Mouse (Mus musculus) layer of hippocampus, adult 11-12 months (tissue): ENCODE data around the gene Btd.

ENCODE experiments used
- DNase-seq: peaks from one replicate; pipeline ENCODE4 v3.0.0; 2022; ENCODE audit warnings: low spot score

Btd gene

DNA sequence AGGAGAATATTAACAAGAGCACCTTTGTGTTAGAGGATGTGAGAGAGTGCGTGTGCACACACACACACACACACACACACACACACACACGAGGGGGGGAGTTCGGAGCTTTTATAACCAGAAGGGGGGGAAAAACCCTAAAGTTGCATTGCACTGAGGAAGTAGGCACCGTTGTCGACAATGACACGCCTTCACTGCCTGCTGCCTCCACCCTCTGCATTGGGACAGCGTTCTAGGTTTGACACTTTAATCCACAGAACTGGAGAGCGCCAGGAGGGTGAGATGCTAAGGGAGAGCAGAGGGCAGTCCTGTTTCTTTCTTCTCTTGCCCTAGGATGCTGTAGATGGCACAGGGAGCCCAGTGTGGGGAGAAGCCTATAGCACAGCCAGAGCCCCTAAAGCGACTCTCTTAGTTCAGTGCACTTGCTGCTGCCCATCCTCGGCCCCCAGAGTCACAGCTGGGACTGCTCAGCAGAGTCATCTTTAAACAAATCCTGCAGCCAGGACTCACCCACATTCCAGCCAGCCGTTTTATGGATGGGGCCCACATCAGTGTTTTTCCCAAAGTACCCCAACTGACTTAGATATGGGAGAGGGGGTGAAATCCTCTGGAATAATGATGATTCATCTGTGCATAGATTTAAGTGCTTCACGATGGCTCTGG, 24.2 kb downstream of the Btd start:
- DNase-seq, result no peak

DNA sequence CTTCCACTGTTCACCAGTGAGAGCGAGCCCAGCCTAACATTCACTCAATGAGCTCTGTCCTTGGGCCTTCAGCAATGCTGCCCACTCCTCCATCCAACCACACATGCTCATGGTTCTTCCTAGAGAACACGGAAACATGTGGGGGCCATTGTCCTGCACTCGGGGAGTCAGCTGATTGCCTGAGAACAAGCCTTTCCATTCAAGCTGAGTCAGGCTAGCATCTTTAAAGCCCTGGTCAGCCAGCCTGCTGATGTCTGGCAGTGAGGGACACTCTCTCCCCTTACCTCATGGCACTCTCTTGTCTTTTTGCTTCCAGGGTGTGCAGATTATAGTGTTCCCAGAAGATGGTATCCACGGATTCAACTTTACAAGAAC, 24.7 kb downstream of the Btd start:
- peak; percentile 44 for DNase-seq

GRCm38 (mm10) chr14:31666931-31667705, 26.3 kb downstream of the Btd start:
- DNase-seq, result no peak

DNA sequence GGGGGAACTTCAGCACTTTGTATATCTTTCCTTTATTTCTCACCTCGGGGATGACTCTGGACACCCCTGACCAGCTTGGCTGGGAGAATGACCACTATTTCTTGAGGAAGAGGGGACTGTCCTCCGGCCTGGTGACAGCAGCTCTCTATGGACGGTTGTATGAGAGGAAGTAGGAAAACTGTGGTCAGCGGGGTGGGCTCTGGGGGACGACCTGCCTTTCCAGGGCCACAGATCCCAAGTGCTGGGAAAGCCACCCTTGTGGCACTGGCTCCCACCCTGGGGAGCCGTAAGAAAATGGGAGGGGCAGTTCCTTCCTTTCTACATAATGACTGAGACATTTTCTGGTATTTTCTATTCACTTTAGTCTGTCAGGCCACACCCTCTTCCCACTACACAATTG, 26.9 kb downstream of the Btd start:
- DNase-seq, result no peak

DNA sequence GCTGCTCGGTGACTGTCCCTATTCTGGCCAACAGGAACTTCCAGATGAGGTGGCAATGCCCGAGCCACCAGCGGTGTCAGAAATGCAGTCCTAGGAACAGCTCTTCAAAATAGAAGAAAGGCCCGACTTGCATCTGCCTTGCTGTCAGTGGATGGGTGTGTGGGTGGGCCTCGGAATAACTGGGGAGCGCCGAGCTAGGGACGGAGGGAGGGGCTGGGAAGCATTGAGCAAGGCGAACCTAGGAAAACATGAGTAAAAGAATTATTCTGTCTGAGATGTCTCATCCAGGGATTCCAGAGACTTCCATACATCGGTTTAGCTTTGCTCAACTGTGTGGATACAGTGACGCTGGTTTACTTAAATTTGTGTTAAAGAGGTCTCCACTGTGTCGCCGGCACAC, 27.5 kb downstream of the Btd start:
- peak; percentile 48 for DNase-seq

DNA sequence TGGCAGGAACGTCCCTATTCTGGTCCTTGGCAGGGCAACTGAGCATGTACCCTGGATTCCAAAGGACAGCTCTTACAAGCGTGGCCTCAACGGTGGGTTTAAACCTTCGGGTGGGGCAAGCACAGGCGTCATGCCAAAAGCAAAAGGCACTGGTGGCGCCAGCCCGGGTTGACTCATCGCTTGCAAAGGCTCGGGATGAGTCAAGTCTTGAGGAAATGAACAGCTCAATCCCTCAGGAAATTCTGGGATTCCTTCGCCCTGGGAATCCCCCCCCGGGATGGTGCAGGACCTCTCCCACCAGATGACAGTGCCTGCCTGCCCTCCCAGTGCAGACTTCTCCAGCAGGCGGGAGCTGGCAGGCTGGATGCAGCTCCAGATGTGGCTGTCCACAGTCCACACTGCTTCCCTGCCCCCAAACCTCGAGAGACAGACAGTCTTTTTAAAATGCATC, 28.4 kb downstream of the Btd start:
- peak; percentile 71 for DNase-seq

DNA sequence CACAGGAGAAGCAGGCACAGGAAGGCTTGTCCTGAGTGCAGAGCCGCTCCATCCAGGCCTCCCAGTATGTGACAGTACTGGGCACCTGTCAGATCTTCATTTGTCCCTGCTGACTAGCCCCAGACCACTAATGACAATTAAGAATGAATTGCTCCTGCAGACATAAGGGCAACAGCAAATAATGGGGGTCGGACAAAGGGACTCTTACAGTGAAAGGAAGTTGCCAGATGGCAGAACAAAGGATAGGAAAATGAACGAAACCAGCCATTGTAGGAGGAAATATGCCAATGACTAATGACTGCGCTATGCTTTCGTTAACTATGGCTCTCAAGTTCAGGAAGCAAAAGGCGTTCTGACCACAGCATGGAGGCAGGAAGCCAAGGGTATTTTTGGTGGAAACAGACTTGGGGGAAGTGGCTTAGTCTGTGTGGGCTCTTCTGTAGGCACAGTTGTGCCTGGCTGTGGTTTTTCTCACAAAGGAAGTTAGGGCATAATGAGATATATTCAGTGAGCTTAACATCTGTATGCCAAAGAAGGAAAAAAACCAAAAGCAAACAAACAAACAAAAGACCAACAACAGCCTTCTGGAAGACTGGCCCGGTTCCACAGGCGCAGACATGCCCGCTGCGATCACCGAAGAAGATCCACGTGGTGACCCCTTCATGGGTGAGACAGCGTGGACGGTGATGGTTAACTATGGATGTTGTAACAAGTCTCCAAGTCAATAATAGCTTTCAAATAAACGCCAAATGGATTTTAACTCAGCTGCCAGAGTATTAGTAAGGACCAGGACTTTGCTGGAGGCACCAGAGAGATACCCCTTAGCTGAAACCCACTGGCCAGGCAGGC, 29.0 kb downstream of the Btd start:
- peak; percentile 54 for DNase-seq

DNA sequence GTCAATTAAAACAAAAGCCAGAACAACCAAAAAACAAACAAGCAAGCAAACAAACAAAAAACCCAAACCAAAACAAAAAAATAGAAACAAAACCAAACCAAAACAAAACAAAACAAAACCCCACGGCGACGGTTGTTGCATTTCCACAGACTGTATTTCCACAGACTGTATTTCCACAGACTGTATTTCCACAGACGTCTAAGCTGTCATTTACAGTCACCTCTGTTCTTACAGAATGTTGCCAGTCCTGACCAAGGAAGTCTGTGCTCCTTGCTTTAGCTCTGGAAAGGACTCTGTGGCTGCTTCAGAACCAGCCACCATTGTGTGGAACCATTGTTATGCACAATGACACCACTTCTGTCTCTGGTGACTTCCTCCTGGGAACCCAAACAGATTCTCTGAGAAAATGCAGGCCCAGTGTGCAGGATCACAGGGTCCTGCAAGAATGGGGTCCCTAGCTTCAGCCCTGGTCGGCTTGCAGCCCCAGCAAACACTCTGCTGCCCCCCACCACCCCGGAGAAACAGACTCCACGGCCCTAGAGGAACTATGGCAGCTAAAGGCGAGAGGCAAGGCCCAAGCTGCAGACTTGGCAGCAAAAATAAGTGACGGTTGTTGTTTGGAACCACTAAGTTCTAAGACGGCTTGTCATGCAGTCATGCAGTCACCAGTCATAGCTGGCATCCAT, 30.9 kb downstream of the Btd start:
- no peak for DNase-seq

- DNase-seq, result no peak
Observed at GRCm38 (mm10) chr14:31680656-31681055, 39.8 kb downstream of the Btd start.

- DNase-seq, result peak; percentile 58
Observed at GRCm38 (mm10) chr14:31681291-31681690, 40.5 kb downstream of the Btd start.

- no peak for DNase-seq
Observed at GRCm38 (mm10) chr14:31681931-31682555, 41.2 kb downstream of the Btd start.

- DNase-seq, result no peak
Observed at GRCm38 (mm10) chr14:31683610-31684009, 42.8 kb downstream of the Btd start.

DNA sequence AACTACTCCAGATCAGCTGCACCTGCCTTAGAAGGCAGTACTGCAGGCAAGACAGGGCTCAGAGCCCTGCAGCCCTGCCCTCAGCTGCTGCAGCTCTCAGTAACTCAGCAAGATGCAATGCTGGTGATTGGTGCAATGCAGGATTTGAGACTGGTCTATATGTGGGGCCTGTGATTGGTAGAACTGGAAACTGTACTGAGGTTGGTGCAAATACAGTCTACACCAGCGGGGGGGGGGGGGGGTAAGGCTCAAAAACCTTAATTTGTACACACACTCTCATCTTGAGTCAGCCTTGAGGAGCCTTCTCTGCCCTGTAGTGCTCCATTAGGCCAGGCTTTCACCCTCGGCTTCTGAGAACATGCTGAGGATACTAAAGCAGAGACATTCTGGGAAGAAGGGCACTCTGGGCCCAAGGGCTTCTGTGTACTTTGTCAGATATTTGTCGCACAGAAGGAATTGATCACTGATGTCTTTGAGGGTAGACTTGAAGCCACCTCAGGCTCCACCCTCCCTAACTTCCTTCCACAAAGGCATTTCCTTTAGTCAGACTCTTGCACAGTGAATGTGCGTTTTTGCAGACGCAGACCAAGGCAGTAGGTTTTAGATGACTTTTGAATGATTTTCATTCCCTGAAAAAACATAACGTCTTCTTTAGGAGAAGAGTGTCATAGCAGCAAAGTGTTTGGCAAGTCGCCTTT, 43.7 kb downstream of the Btd start:
- DNase-seq, result no peak

- DNase-seq, result no peak
Observed at GRCm38 (mm10) chr14:31685680-31686079, 44.9 kb downstream of the Btd start.

GRCm38 (mm10) chr14:31686231-31686630, 45.4 kb downstream of the Btd start:
- no peak for DNase-seq

DNA sequence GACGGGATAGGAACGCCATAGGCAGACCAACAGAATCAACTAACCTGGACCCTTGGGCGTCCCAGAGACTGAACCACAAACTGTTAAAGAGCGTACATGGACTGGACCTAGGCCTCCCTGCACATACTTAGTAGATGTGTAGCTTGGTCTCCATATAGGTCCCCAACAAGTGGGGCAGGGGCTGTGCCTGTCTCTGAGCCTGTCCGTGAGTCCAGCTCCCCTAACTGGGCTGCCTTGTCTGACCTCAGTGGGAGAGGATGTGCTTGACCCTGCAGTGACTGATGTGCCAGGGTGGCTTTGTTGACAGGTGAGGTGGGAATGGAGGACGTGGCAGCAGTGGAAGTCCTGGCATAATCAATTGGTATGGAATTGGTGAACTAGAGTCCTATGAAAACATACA, 51.7 kb downstream of the Btd start:
- DNase-seq, result no peak

DNA sequence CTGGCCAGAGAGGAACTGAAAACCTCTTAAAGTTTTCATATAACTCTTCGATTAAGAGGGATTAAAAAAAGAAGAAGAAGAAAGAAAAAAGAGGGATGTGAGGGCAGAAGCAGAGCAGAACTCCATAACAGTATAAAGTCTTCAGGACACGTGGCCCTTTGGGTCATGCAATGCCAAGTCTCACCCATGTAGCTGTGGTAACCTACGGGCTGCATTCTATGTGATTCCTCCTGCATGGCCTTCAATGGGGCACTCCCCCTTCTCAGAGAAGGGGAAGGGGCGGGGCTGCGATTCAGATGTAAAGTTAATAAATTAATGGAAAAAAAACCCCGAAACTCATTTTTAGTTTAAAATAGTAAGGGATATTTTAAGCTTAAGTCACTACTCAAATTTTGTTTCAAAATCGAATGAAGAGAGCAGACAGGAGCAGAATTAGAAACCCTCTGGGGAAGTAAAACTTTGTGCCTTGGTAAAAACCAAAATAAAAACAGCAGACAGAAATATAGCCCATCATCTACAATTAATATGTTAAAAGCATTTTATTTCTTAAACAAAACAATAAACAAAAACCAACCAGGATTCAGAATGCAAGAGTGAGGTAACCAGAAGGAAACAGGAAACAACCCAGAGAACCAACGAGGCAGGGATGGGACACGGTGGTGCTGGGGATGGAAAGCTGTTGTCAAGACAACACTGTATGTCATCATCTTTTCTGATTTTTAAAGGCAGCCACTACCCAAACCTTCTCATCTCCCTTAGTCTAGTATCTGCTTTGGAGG, 55.6 kb downstream of the Btd start:
- DNase-seq, result no peak

GRCm38 (mm10) chr14:31696985-31697303, 56.1 kb downstream of the Btd start:
- no peak for DNase-seq

DNA sequence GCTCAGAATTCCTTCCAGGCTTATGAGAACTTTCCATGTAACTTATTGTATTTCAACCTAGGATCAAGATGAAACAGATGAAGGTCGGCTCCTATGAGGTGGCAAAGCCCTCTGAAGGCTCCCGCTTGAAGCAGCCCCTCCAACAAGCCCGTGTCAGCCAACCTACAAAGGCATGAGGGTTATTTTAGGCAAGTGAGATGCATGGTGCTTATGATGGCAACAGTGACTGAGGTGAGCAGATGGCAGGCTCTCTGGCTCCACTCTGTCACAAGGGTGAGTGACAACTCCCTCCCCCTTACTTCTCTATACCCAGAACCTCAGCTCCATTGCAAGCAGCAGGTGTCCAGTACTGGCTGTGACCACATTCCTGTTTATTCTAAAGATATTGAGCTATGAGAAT, 56.5 kb downstream of the Btd start:
- no peak for DNase-seq

DNA sequence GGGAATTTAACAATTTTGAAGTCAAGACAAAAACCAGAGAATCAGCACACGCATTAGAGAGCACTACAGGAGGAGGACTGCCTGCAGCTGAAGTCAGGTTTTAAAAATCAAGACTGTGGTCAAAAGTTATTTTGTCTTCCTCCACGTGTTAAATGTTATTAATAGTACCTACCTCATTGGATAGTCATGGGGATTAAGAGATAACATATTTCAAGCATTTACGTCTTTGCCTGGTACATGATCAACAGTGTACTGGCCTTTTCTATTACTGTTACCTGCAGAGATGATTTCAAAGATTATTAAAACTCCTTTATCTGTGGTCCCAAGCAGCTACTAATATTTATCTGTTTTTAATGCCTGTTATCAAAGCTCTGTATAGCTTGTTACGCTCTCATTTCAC, 56.9 kb downstream of the Btd start:
- no peak for DNase-seq

DNA sequence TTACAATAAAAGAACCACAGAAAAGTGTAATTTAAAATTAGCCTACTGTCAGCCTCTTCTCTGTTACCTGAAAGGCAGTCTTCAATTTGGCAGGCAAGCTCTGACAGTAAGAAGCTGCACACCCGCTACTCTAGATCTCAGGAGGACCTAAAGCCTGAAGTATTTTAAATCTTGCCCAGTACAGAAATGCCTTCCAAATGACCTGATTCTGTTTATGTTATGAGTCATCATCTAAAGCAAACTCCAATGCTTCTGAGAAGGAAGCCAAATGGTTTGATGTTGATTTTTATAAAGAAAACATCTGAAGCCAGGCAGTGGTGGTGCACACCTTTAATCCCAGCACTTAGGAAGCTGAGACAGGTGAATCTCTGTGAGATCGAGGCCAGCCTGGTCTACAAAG, 59.5 kb downstream of the Btd start:
- DNase-seq, result no peak
